Mouse (Mus musculus): Measurements from ENCODE around the gene Ppfibp1. TPM values are rescaled to one million over a fixed set of nuclear protein-coding genes. Genes with fewer than 3 reads are reported as not detected.

Gene Ppfibp1
- total and polyA plus RNA-seq, 2 experiments, result 6.9 to 20.8 TPM

DNA sequence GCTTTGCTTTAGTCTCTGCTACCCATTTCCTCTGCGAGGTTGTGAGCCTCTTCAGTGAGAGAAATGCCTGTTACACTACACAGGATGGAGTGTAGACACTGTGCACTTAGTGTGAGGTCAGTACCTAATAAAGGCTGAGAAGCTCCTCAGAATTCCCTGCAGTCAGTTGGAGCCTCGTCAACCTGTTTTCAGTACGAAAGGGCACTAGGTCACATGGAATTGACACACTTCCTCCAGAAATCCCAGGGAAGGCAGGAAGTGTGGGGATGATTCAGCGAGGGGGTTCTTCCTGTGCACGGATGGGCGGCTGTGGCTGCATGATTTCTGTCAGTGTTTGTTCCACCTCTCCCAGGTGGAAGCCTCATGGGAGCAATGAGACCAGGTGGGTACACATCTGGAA is 44.8 kb downstream of the Ppfibp1 start:
- Histone ChIP-seq H3K27me3 (ENCODE audit: control insufficient read depth, insufficient read depth, low read length) (no peaks in the 10 kb centered on the region), H3K4me1 (ENCODE audit: control insufficient read depth, insufficient read depth, low read length) (peaks cover 11% of the 10 kb centered on the region), H3K9ac (ENCODE audit: low read depth, low read length) (no peak overlapping the region), H3K27ac (replicated peaks; ENCODE audit: insufficient read depth, low read depth, low read length) (peak overlapping the region; percentile 36; the same call in 1 of the 2 replicates), H3K79me2 (ENCODE audit: control insufficient read depth, insufficient read depth, low read length) (peaks cover 22% of the 10 kb centered on the region; the same call in 1 of the 2 replicates), H3K36me3 (ENCODE audit: control insufficient read depth, insufficient read depth, low read length) (no peaks in the 10 kb centered on the region), H3K4me3 (ENCODE audit: insufficient read depth, low read depth, low read length) (no peak overlapping the region)
- WGBS, result 41% methylated on average over 6 of the region's 6 CpGs
- TF ChIP-seq POLR2A (IDR thresholded peaks at IDR 0.05; ENCODE audit: extremely low read depth, insufficient read depth, low read length) (no peak), CTCF (IDR thresholded peaks at IDR 0.05; ENCODE audit: low read depth, low read length) (no peak)
- DNase-seq (ENCODE audit: extremely low read depth, low read depth, low spot score), result peak; percentile 47

DNA sequence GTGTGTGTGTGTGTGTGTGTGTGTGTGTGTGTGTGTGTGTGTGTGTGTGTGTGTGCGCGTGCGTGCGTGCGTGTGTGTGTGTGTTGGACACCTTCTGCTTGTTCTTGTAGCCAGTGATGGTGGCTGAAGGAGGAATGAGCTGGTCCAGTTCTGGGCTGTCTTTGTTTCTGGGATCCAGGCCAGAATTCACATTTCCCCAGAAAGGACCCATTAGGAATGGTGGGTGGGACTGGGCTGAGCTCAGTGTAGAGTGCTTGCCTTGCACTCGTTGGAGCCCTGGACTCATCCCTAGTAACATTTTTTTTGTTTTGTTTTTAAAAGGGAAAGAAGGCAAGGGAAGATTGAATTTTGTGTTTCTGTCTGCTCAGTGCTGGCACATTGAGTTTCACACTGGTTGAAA is 47.7 kb downstream of the Ppfibp1 start:
- no peak for DNase-seq (ENCODE audit: extremely low read depth, low read depth, low spot score)
- H3K36me3 ChIP-seq (ENCODE audit: control insufficient read depth, insufficient read depth, low read length), result peaks cover 5% of the 10 kb centered on the region; the same call in 1 of the 2 replicates
- no peak overlapping the region for H3K27ac ChIP-seq (replicated peaks; ENCODE audit: insufficient read depth, low read depth, low read length)
- H3K4me3 ChIP-seq (ENCODE audit: insufficient read depth, low read depth, low read length), result no peak overlapping the region
- peaks cover 20% of the 10 kb centered on the region; the same call in 1 of the 2 replicates for H3K79me2 ChIP-seq (ENCODE audit: control insufficient read depth, insufficient read depth, low read length)
- WGBS, result 77% methylated on average over 6 of the region's 6 CpGs
- no peaks in the 10 kb centered on the region for H3K27me3 ChIP-seq (ENCODE audit: control insufficient read depth, insufficient read depth, low read length)
- H3K4me1 ChIP-seq (ENCODE audit: control insufficient read depth, insufficient read depth, low read length), result peaks cover 2% of the 10 kb centered on the region
- TF ChIP-seq CTCF (IDR thresholded peaks at IDR 0.05; ENCODE audit: low read depth, low read length), result no peak
- TF ChIP-seq POLR2A (IDR thresholded peaks at IDR 0.05; ENCODE audit: extremely low read depth, insufficient read depth, low read length), result no peak
- H3K9ac ChIP-seq (ENCODE audit: low read depth, low read length), result no peak overlapping the region

- Histone ChIP-seq H3K4me1 (ENCODE audit: control insufficient read depth, insufficient read depth, low read length) (peaks cover 3% of the 10 kb centered on the region; the same call in 1 of the 2 replicates), H3K79me2 (ENCODE audit: control insufficient read depth, insufficient read depth, low read length) (peaks cover 12% of the 10 kb centered on the region; the same call in 1 of the 2 replicates), H3K9ac (ENCODE audit: low read depth, low read length) (no peak overlapping the region), H3K27me3 (ENCODE audit: control insufficient read depth, insufficient read depth, low read length) (no peaks in the 10 kb centered on the region), H3K4me3 (ENCODE audit: insufficient read depth, low read depth, low read length) (no peak overlapping the region), H3K36me3 (ENCODE audit: control insufficient read depth, insufficient read depth, low read length) (peaks cover 5% of the 10 kb centered on the region; the same call in 1 of the 2 replicates), H3K27ac (replicated peaks; ENCODE audit: insufficient read depth, low read depth, low read length) (no peak overlapping the region)
- no peak for DNase-seq (ENCODE audit: extremely low read depth, low read depth, low spot score)
- TF ChIP-seq POLR2A (IDR thresholded peaks at IDR 0.05; ENCODE audit: extremely low read depth, insufficient read depth, low read length), result no peak
- TF ChIP-seq CTCF (IDR thresholded peaks at IDR 0.05; ENCODE audit: low read depth, low read length), result no peak
- 90% methylated on average over 8 of the region's 8 CpGs for WGBS
Observed at GRCm38 (mm10) chr6:146939026-146939425, 50.7 kb downstream of the Ppfibp1 start.

DNA sequence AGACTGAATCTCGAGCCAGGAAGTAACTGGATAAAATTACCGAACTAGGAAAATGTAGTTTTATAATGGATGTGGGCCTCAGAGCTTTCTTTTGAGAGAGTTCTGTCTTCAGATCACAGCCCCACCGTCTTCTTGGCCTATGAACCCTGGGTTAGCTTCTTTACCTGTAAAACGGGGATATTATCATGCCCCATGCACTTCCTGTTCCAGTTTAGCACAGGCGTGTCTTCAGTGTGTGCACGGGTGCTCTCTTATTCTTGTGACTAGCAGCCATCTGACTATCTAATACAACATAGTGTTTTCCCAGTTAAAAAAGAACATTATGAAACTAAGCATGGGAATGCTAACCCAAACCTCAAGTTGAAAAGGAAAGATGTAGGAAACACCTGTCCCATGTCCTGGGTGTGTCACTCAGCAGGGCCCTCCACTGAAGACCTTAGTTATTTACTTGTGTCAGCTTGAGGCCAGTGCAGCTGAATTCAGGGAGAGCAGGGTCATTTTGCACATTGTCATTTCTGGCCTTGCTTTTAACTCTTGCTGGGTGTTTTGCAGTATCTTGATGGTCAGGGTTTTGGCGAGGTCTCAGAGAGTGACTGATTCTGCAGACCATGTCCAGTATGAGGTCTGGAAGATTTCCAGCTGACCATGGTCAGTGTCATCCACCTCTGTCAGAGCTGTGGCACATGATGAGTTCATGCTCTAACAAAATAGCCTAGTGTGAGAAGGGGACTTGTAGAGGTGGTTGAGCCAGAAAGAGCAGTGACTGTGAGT is 53.4 kb downstream of the Ppfibp1 start:
- Histone ChIP-seq H3K36me3 (ENCODE audit: control insufficient read depth, insufficient read depth, low read length) (peaks cover 5% of the 10 kb centered on the region; the same call in 1 of the 2 replicates), H3K4me1 (ENCODE audit: control insufficient read depth, insufficient read depth, low read length) (peaks cover 23% of the 10 kb centered on the region), H3K9ac (ENCODE audit: low read depth, low read length) (no peak overlapping the region), H3K4me3 (ENCODE audit: insufficient read depth, low read depth, low read length) (no peak overlapping the region), H3K27ac (replicated peaks; ENCODE audit: insufficient read depth, low read depth, low read length) (no peak overlapping the region), H3K27me3 (ENCODE audit: control insufficient read depth, insufficient read depth, low read length) (no peaks in the 10 kb centered on the region), H3K79me2 (ENCODE audit: control insufficient read depth, insufficient read depth, low read length) (peaks cover 12% of the 10 kb centered on the region; the same call in 1 of the 2 replicates)
- no peak for TF ChIP-seq POLR2A (IDR thresholded peaks at IDR 0.05; ENCODE audit: extremely low read depth, insufficient read depth, low read length)
- no peak for TF ChIP-seq CTCF (IDR thresholded peaks at IDR 0.05; ENCODE audit: low read depth, low read length)
- DNase-seq (ENCODE audit: extremely low read depth, low read depth, low spot score), result peak; percentile 57
- 77% methylated on average over 7 of the region's 7 CpGs for WGBS

DNA sequence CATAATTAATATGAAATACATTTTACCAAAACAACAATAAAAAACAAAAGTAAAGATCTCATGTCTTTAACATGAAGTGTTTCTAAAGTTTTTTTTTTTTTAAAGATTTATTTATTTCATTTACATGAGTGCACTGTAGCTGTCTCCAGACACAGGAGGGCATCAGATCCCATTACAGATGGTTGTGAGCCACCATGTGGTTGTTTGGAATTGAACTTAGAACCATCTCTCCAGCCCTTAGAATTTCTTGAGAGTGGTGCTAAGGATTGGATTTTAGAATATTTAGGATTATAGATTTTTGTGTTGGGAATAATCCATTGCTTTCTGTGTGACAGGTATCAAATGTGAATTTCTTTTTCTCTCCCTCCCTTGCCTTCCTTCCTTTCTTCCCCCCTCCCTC is 55.7 kb downstream of the Ppfibp1 start:
- DNase-seq (ENCODE audit: extremely low read depth, low read depth, low spot score), result no peak
- no peaks in the 10 kb centered on the region for H3K27me3 ChIP-seq (ENCODE audit: control insufficient read depth, insufficient read depth, low read length)
- peaks cover 5% of the 10 kb centered on the region; the same call in 1 of the 2 replicates for H3K36me3 ChIP-seq (ENCODE audit: control insufficient read depth, insufficient read depth, low read length)
- no peak for TF ChIP-seq CTCF (IDR thresholded peaks at IDR 0.05; ENCODE audit: low read depth, low read length)
- TF ChIP-seq POLR2A (IDR thresholded peaks at IDR 0.05; ENCODE audit: extremely low read depth, insufficient read depth, low read length), result no peak
- H3K9ac ChIP-seq (ENCODE audit: low read depth, low read length), result no peak overlapping the region
- H3K4me1 ChIP-seq (ENCODE audit: control insufficient read depth, insufficient read depth, low read length), result peaks cover 27% of the 10 kb centered on the region
- H3K4me3 ChIP-seq (ENCODE audit: insufficient read depth, low read depth, low read length), result no peak overlapping the region
- no peak overlapping the region for H3K27ac ChIP-seq (replicated peaks; ENCODE audit: insufficient read depth, low read depth, low read length)
- peaks cover 7% of the 10 kb centered on the region; the same call in 1 of the 2 replicates for H3K79me2 ChIP-seq (ENCODE audit: control insufficient read depth, insufficient read depth, low read length)

GRCm38 (mm10) chr6:146944830-146945229 is 56.5 kb downstream of the Ppfibp1 start:
- no peak for TF ChIP-seq POLR2A (IDR thresholded peaks at IDR 0.05; ENCODE audit: extremely low read depth, insufficient read depth, low read length)
- no peak for TF ChIP-seq CTCF (IDR thresholded peaks at IDR 0.05; ENCODE audit: low read depth, low read length)
- Histone ChIP-seq H3K4me3 (ENCODE audit: insufficient read depth, low read depth, low read length) (no peak overlapping the region), H3K9ac (ENCODE audit: low read depth, low read length) (no peak overlapping the region), H3K36me3 (ENCODE audit: control insufficient read depth, insufficient read depth, low read length) (no peaks in the 10 kb centered on the region; the same call in 1 of the 2 replicates), H3K27ac (replicated peaks; ENCODE audit: insufficient read depth, low read depth, low read length) (peak overlapping the region; percentile 42), H3K4me1 (ENCODE audit: control insufficient read depth, insufficient read depth, low read length) (peaks cover 27% of the 10 kb centered on the region), H3K27me3 (ENCODE audit: control insufficient read depth, insufficient read depth, low read length) (no peaks in the 10 kb centered on the region), H3K79me2 (ENCODE audit: control insufficient read depth, insufficient read depth, low read length) (peaks cover 3% of the 10 kb centered on the region; the same call in 1 of the 2 replicates)
- 10% methylated on average over 4 of the region's 4 CpGs for WGBS
- DNase-seq (ENCODE audit: extremely low read depth, low read depth, low spot score), result peak; percentile 90
